Mouse (Mus musculus): Measurements from ENCODE around the gene Noxred1. TPM values are rescaled to one million over a fixed set of nuclear protein-coding genes. Genes with fewer than 3 reads are reported as not detected.

The Noxred1 gene
- polyA plus RNA-seq (2014; fragmentation: Illumina TruSeq; extraction: RNeasy Lipid Tissue Mini Kit (QIAGEN cat#74804); ENCODE audit: low read depth, low replicate concordance) = 108 TPM

GRCm38 (mm10) chr12:87238632-87239031, at the start of gene Noxred1:
Gene Noxred1, minus strand, starts transcription at chr12:87238732.

DNA sequence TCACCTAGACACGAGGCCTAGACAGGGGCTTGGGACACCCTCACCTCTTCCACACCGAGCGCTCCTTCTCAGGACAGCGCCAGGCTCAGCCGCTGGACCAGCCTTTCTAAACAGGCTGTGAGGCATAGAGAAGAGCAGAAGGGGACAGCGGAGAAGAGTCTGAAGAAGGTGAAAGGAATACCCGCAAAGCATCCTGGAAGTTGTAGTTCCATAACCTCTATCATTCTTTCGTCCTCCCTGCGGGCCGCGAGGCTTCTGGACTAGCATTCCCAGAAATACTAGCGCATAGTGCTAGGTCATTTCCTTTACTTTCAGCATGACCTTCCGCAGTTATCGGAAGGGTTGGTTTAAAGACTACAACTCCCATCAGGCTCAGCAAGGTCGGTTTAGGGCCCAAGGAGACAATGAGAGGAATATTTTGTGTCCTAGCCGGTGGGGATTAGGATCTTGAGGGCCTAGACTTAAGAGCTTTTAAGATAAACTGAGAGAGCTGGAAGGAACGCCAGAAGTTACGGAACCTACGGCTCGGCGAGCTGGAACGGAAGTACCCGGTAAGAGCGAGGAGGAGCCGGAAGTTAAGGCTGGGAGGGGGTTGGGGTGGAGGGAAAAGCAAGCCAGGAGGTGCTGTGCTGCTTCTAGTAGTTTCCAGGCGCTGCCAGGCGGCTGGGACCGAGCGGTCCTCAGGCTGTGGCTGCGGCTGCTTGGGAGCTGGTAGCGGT, 27.7 kb upstream of the Noxred1 start, which contains the start of the genes Vipas39 and Ahsa1:
Gene Vipas39 (minus strand): TSS at position 149 of the 719 bp plus-strand sequence.
Gene Ahsa1 (plus strand): TSS at position 372 of the 719 bp plus-strand sequence.

DNA sequence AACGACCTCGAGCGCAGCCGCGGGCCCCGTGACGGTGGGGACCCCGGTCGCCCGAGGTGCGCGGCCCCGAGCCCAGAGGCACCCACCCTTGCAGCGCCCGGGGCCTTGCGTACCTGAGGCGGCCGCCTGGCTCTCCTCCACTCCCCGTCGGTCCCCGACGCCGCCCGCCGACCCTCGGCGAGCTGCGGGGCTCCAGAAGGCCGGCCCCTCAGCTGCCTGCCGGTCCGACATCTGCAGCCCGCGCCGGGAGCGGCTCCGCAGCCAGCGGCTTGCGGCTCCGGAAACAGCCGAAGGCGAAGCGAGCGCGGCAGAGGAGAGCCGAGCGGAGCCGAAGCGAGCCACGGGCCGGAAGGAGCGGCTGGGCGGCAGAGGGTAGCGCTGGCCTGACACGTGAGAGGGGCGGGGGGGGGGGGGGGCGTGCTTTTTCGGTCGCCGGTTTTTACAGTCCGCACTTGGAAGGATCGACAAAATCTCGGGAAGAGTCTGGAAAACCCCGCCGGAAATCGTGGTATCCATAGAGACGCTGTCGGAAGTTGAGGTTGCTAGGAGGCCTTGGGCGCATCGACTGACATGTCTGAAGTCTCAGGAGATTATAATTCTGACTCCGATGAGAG, 38.5 kb downstream of the Noxred1 start, which contains the start of gene Tmed8:
Gene Tmed8 (minus strand): TSS at position 482 of the 614 bp plus-strand sequence.

DNA sequence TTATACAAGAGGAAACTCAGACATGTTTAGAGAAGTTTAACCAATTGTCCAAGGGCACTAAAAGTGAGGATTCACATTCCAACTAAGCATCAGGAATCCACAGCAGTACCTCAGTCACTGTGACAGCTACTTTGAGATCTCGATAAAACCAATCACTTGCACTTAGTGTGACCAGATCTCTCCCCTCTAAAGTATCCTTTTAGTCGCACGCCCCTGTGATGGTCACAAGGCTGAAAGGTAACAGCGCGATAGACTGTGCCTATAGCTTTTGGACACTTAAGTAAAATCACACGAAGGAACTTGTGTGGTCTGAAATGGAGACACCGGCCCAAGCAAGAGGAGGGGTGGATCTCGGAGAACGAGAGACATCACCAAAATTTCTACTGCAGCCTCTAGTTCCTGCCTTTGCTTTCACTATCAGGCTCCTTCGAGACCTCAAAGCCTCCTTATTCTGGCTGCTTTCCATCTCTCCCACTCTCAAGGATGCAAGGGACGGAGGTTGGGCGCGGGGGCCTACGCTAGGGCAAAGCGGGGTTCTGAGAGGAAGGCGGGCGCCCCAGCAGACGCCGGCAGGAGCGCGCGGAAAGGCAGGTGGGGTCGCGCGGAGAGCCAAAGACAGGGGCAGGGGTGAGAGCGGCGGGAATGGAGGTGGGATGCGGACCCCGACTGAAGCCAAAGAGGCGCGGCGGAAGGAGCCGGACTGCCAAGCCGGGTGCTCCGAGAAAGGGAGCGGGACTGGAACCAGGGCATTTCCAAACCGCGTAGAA, 39.1 kb downstream of the Noxred1 start, which contains the start of gene Samd15:
Gene Samd15 (plus strand): TSS at position 518 of the 767 bp plus-strand sequence.

Other genes with a start within 250 kb of the Noxred1 start
- not detected for gene Zdhhc22, start 248.3 kb downstream of the Noxred1 start, polyA plus RNA-seq (2014; fragmentation: Illumina TruSeq; extraction: RNeasy Lipid Tissue Mini Kit (QIAGEN cat#74804); ENCODE audit: low read depth, low replicate concordance)
- gene Tmem63c, start 217.4 kb downstream of the Noxred1 start, polyA plus RNA-seq (2014; fragmentation: Illumina TruSeq; extraction: RNeasy Lipid Tissue Mini Kit (QIAGEN cat#74804); ENCODE audit: low read depth, low replicate concordance) = 2.7 TPM
- 0.25 TPM for gene Ngb, start 136.2 kb downstream of the Noxred1 start, polyA plus RNA-seq (2014; fragmentation: Illumina TruSeq; extraction: RNeasy Lipid Tissue Mini Kit (QIAGEN cat#74804); ENCODE audit: low read depth, low replicate concordance)
- gene Gstz1, start 91.6 kb downstream of the Noxred1 start, polyA plus RNA-seq (2014; fragmentation: Illumina TruSeq; extraction: RNeasy Lipid Tissue Mini Kit (QIAGEN cat#74804); ENCODE audit: low read depth, low replicate concordance) = 50.7 TPM
- gene Pomt2, start 90.8 kb downstream of the Noxred1 start, polyA plus RNA-seq (2014; fragmentation: Illumina TruSeq; extraction: RNeasy Lipid Tissue Mini Kit (QIAGEN cat#74804); ENCODE audit: low read depth, low replicate concordance) = 33.3 TPM
- gene Samd15, start 39.0 kb downstream of the Noxred1 start, polyA plus RNA-seq (2014; fragmentation: Illumina TruSeq; extraction: RNeasy Lipid Tissue Mini Kit (QIAGEN cat#74804); ENCODE audit: low read depth, low replicate concordance) = 150 TPM
- gene Tmed8, start 38.3 kb downstream of the Noxred1 start, polyA plus RNA-seq (2014; fragmentation: Illumina TruSeq; extraction: RNeasy Lipid Tissue Mini Kit (QIAGEN cat#74804); ENCODE audit: low read depth, low replicate concordance) = 6.0 TPM
- 17.4 TPM for gene Vipas39, start 27.5 kb upstream of the Noxred1 start, polyA plus RNA-seq (2014; fragmentation: Illumina TruSeq; extraction: RNeasy Lipid Tissue Mini Kit (QIAGEN cat#74804); ENCODE audit: low read depth, low replicate concordance)
- gene Ahsa1, start 27.7 kb upstream of the Noxred1 start, polyA plus RNA-seq (2014; fragmentation: Illumina TruSeq; extraction: RNeasy Lipid Tissue Mini Kit (QIAGEN cat#74804); ENCODE audit: low read depth, low replicate concordance) = 78.8 TPM
- not detected for gene Ism2, start 61.0 kb upstream of the Noxred1 start, polyA plus RNA-seq (2014; fragmentation: Illumina TruSeq; extraction: RNeasy Lipid Tissue Mini Kit (QIAGEN cat#74804); ENCODE audit: low read depth, low replicate concordance)
- gene Sptlc2, start 149.6 kb upstream of the Noxred1 start, polyA plus RNA-seq (2014; fragmentation: Illumina TruSeq; extraction: RNeasy Lipid Tissue Mini Kit (QIAGEN cat#74804); ENCODE audit: low read depth, low replicate concordance) = 56.2 TPM
- 128 TPM for gene Slirp, start 205.2 kb upstream of the Noxred1 start, polyA plus RNA-seq (2014; fragmentation: Illumina TruSeq; extraction: RNeasy Lipid Tissue Mini Kit (QIAGEN cat#74804); ENCODE audit: low read depth, low replicate concordance)
- gene Alkbh1, start 205.3 kb upstream of the Noxred1 start, polyA plus RNA-seq (2014; fragmentation: Illumina TruSeq; extraction: RNeasy Lipid Tissue Mini Kit (QIAGEN cat#74804); ENCODE audit: low read depth, low replicate concordance) = 28.0 TPM
- 94.8 TPM for gene Snw1, start 233.5 kb upstream of the Noxred1 start, polyA plus RNA-seq (2014; fragmentation: Illumina TruSeq; extraction: RNeasy Lipid Tissue Mini Kit (QIAGEN cat#74804); ENCODE audit: low read depth, low replicate concordance)

Data from testis, adult 10 weeks (tissue).